Mouse (Mus musculus) activated CD4-positive, CD25-positive, alpha-beta regulatory T cell, adult 9 weeks (primary cell): Measurements from ENCODE around the gene Olfr884. TPM values are rescaled to one million over a fixed set of nuclear protein-coding genes. Genes with fewer than 3 reads are reported as not detected.

Experiments
- polyA plus RNA-seq: library from polyadenylated mRNA; unstranded; fragments of 100-300 nt; shearing (Covaris generic); gene quantifications from one replicate; pipeline ENCODE4 v1.2.1, GENCODE M21; 2017

The Olfr884 gene
- polyA plus RNA-seq, result not detected

GRCm38 (mm10) chr9:38046255-38046654 lies at the start of gene Olfr884:
Gene Olfr884 (plus strand): TSS chr9:38046555.

DNA sequence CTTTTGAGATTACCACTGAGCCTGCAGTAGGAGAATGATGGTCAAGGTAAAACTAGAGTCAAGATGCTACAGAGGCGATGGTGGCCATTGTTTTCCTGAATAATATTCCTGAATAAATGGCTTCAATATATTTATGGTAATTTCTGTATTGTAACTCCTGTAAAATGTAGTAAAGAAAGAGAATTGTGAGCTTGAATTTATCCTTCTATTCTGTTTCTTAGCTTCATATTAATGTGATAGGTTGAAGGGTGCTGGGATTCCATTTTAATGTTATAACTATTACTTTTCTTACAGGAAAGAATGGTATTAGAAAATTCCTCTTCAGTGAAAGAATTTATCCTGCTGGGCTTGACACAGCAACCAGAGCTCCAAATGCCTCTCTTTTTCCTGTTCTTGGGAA lies 20.8 kb upstream of the Olfr884 start, which contains the start of gene Olfr883:
Olfr883 (plus strand) TSS at position 301 of the 400 bp plus-strand sequence.

GRCm38 (mm10) chr9:38061022-38061421 lies 14.7 kb downstream of the Olfr884 start, which contains the start of gene Olfr885:
Gene Olfr885 (plus strand): TSS chr9:38061322.

GRCm38 (mm10) chr9:38083772-38084171 lies 37.4 kb downstream of the Olfr884 start, which contains the start of gene Olfr887:
Gene Olfr887 (plus strand): TSS chr9:38084072.

Other genes starting within 250 kb of the Olfr884 start
- not detected for gene Olfr876, start 243.5 kb upstream of the Olfr884 start, polyA plus RNA-seq
- not detected for gene Olfr877, start 192.3 kb upstream of the Olfr884 start, polyA plus RNA-seq
- not detected for gene Olfr145, start 149.8 kb upstream of the Olfr884 start, polyA plus RNA-seq
- not detected for gene Olfr878, start 128.7 kb upstream of the Olfr884 start, polyA plus RNA-seq
- gene Olfr881, start 54.7 kb upstream of the Olfr884 start, polyA plus RNA-seq, result not detected
- not detected for gene Olfr883, start 20.7 kb upstream of the Olfr884 start, polyA plus RNA-seq
- not detected for gene Olfr885, start 14.8 kb downstream of the Olfr884 start, polyA plus RNA-seq
- gene Olfr887, start 37.5 kb downstream of the Olfr884 start, polyA plus RNA-seq, result not detected
- gene Olfr888, start 61.6 kb downstream of the Olfr884 start, polyA plus RNA-seq, result not detected
- gene Olfr889, start 68.6 kb downstream of the Olfr884 start, polyA plus RNA-seq, result 0.20 TPM
- not detected for gene Olfr890, start 96.0 kb downstream of the Olfr884 start, polyA plus RNA-seq
- not detected for gene Olfr891, start 134.3 kb downstream of the Olfr884 start, polyA plus RNA-seq
- not detected for gene Olfr893, start 161.8 kb downstream of the Olfr884 start, polyA plus RNA-seq
- gene Olfr894, start 171.5 kb downstream of the Olfr884 start, polyA plus RNA-seq, result not detected
- not detected for gene Olfr143, start 206.2 kb downstream of the Olfr884 start, polyA plus RNA-seq
- gene Olfr895, start 221.3 kb downstream of the Olfr884 start, polyA plus RNA-seq, result not detected
- gene Olfr896-ps1, start 244.6 kb downstream of the Olfr884 start, polyA plus RNA-seq, result not detected